Mouse (Mus musculus): ENCODE data around the gene Zbtb38. TPM values are rescaled to one million over a fixed set of nuclear protein-coding genes. Genes with fewer than 3 reads are reported as not detected.
A peak's percentile ranks its signal among the peaks of the same experiment; 100 is the strongest.

The Zbtb38 gene
- polyA plus RNA-seq, 1 experiment from 2014 or later, result 38.5 TPM

GRCm38 (mm10) chr9:96738563-96739355, 13.9 kb downstream of the Zbtb38 start:
- 84% methylated on average over 13 of the region's 13 CpGs for WGBS
- no peak overlapping the region for H3K27ac ChIP-seq (replicated peaks)
- H3K36me3 ChIP-seq, result no peaks in the 10 kb centered on the region
- H3K4me3 ChIP-seq, result no peak overlapping the region
- peaks cover 32% of the 10 kb centered on the region for H3K4me1 ChIP-seq (replicated peaks)
- no peaks in the 10 kb centered on the region for H3K9me3 ChIP-seq
- no peak overlapping the region for H3K4me2 ChIP-seq
- ATAC-seq (ENCODE audit: low read depth), result no peak
- H3K27me3 ChIP-seq, result no peaks in the 10 kb centered on the region
- no peak overlapping the region for H3K9ac ChIP-seq

DNA sequence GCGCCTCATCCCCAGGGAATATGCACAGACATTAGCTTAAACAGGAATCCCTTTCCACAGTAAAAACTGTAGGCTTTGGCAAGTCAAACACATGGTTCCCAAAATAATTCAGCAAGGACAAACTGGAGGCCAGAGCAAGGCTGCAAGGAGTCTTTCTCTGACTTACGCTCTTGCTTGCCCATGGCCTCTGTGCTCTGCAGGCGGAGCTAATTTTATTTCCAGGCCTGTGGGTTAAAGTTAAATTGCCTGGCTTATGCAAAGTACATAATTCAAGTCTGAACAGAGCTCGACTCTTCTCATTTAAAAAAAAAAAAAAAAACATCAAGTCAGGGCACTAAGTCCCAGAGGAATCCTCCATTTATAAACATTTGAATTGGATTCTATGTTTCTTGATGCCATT, 16.7 kb downstream of the Zbtb38 start:
- H3K27me3 ChIP-seq, result no peaks in the 10 kb centered on the region
- no peak for ATAC-seq (ENCODE audit: low read depth)
- peak overlapping the region; percentile 76 for H3K27ac ChIP-seq (replicated peaks)
- H3K4me2 ChIP-seq, result no peak overlapping the region
- no peaks in the 10 kb centered on the region for H3K9me3 ChIP-seq
- no peak overlapping the region for H3K9ac ChIP-seq
- peaks cover 29% of the 10 kb centered on the region for H3K4me1 ChIP-seq (replicated peaks)
- no peaks in the 10 kb centered on the region for H3K36me3 ChIP-seq
- 29% methylated on average over 4 of the region's 4 CpGs for WGBS
- H3K4me3 ChIP-seq, result no peak overlapping the region

GRCm38 (mm10) chr9:96733425-96733717, 19.3 kb downstream of the Zbtb38 start:
- peak overlapping the region; percentile 98 for H3K27ac ChIP-seq (replicated peaks)
- peak overlapping the region; percentile 60 for H3K4me2 ChIP-seq
- H3K9me3 ChIP-seq, result no peaks in the 10 kb centered on the region
- no peaks in the 10 kb centered on the region for H3K27me3 ChIP-seq
- peaks cover 44% of the 10 kb centered on the region for H3K4me1 ChIP-seq (replicated peaks)
- WGBS, result 84% methylated on average over 4 of the region's 4 CpGs
- H3K4me3 ChIP-seq, result peak overlapping the region; percentile 43
- ATAC-seq (ENCODE audit: low read depth), result no peak
- H3K9ac ChIP-seq, result peak overlapping the region; percentile 81
- no peaks in the 10 kb centered on the region for H3K36me3 ChIP-seq

DNA sequence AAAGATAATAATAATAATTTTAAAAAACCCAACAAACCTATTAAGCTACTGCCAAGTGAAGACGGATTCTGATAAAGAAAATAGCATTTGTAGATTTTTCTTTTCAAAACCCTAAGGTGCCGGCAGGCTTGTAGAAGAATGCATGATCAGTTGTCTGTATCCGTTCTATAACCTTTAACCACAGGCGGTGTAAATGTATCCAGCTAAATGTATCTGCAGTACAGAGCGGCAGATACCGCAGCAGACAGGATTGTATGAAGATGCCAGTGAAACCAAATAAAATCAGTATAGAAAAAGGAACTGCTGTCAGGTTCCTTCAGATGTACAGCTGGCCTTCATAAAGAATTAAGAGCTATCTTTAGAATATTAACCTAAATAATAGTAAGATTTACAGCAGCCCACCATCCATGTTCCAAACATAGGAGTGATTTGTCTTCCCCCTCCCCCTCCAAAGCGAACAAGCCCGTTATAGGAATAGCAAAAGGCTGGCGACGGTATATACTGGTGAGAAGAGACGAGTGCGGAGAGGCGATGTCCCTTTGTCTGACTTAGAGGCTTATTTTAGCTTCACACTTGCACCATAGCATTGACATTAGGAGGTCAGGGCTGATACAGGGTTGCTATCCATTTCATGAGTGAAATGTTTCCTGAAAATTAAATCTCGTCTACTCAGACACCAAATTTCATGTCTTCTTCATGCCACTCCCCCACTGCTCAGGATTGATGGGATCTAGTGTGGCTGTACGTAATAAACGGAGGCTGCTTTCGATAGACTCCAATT, 19.8 kb downstream of the Zbtb38 start:
- H3K27me3 ChIP-seq, result no peaks in the 10 kb centered on the region
- no peaks in the 10 kb centered on the region for H3K36me3 ChIP-seq
- H3K4me3 ChIP-seq, result peak overlapping the region; percentile 43
- no peaks in the 10 kb centered on the region for H3K9me3 ChIP-seq
- peak overlapping the region; percentile 98 for H3K27ac ChIP-seq (replicated peaks)
- H3K9ac ChIP-seq, result peak overlapping the region; percentile 81
- H3K4me1 ChIP-seq (replicated peaks), result peaks cover 50% of the 10 kb centered on the region
- peak overlapping the region; percentile 60 for H3K4me2 ChIP-seq
- peak; percentile 58 for ATAC-seq (ENCODE audit: low read depth)
- 47% methylated on average over 17 of the region's 17 CpGs for WGBS

DNA sequence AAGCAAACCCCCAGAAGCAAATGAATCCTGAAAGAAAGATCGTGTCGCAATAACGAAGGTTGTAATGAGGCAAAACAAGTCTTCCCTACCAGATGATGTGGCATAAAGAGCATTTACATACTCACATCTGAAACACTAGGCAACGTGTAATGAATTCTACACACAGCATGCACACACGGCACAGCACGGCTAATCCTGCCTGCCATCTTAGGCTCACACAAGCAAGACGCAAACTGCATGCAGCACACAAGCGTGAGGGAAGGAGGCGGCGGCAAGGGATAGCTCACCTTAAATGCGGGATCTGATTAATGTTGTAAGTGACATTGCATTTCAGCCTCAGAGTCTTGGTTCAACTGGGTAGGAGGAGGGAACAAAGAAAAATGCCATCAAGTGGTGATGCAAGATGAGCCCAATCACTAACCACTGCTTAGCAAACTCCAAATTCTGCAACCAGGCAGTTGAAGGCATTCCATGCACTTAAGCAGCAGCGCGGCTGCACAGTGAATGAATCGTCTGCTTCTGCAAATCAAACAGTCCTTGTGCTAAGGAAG, 20.6 kb downstream of the Zbtb38 start:
- WGBS, result 33% methylated on average over 14 of the region's 14 CpGs
- Histone ChIP-seq H3K4me2 (peak overlapping the region; percentile 60), H3K36me3 (no peaks in the 10 kb centered on the region), H3K9ac (peak overlapping the region; percentile 81), H3K27me3 (no peaks in the 10 kb centered on the region), H3K9me3 (no peaks in the 10 kb centered on the region), H3K4me3 (peak overlapping the region; percentile 43), H3K27ac (replicated peaks) (peak overlapping the region; percentile 98), H3K4me1 (replicated peaks) (peaks cover 58% of the 10 kb centered on the region)
- ATAC-seq (ENCODE audit: low read depth), result peak; percentile 79

- no peak for ATAC-seq (ENCODE audit: low read depth)
- Histone ChIP-seq H3K36me3 (no peaks in the 10 kb centered on the region), H3K9ac (peak overlapping the region; percentile 81), H3K4me1 (replicated peaks) (peaks cover 65% of the 10 kb centered on the region), H3K9me3 (no peaks in the 10 kb centered on the region), H3K27ac (replicated peaks) (peak overlapping the region; percentile 98), H3K4me2 (peak overlapping the region; percentile 60), H3K4me3 (peak overlapping the region; percentile 43), H3K27me3 (no peaks in the 10 kb centered on the region)
- 68% methylated on average over 19 of the region's 19 CpGs for WGBS
Observed at GRCm38 (mm10) chr9:96731039-96731895, 21.4 kb downstream of the Zbtb38 start.

DNA sequence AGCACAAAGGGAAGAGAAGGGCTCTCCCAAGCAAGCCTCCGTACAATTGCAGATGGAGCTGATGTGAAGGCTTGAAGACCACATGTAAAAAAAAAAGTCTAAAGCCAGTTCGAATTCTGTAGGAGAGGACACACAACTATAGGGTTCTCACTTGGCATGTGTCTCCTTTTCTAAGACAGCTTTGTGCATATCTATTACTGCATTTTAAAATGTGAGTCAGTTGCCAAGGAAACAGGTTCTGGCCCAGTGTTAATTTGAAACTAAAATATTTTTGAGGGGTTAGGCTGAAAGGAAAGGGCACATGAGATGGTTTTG, 22.4 kb downstream of the Zbtb38 start:
- Histone ChIP-seq H3K4me1 (replicated peaks) (peaks cover 66% of the 10 kb centered on the region), H3K27me3 (no peaks in the 10 kb centered on the region), H3K27ac (replicated peaks) (peak overlapping the region; percentile 91), H3K4me3 (peak overlapping the region; percentile 43), H3K9ac (peak overlapping the region; percentile 81), H3K9me3 (no peaks in the 10 kb centered on the region), H3K4me2 (peak overlapping the region; percentile 60), H3K36me3 (no peaks in the 10 kb centered on the region)
- no peak for ATAC-seq (ENCODE audit: low read depth)
- 81% methylated on average over 2 of the region's 2 CpGs for WGBS

DNA sequence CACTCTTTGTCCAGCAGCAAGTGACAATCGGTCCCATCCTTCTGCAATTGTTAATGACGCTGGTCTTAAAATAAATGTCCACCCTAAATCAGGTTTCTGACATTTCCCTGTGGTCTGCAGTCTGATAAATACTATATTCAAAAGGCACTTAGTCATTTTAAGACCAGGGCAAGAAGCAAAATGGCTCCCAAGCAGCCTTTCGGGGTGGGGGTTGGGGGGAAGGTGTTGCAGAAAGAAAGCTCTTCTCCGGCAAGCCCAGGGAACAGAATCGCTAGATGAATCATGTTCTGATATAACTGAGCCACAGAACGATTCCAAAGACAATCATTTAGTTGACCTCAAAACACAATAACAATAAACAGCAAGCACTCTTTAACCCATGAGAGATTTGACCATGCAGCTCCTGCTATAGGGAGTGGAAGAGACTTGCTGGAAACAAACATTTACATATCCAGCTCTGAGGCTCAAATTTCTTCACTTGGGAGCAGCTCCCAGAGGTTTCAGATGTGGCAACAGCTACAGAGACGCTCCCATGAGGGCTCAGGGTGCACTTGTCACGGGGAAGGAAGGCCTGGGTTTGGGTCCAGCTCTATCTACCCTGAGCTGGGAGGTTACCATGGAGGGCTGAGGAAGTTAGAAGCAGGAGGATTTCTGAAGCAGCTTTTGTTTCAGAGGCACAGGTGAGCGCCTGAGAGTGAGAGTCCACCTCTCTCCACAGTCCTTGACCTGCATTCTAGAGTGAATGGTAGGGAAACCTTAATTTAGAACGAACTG, 22.9 kb downstream of the Zbtb38 start:
- Histone ChIP-seq H3K27me3 (no peaks in the 10 kb centered on the region), H3K4me2 (peak overlapping the region; percentile 60), H3K4me1 (replicated peaks) (peaks cover 65% of the 10 kb centered on the region), H3K27ac (replicated peaks) (peak overlapping the region; percentile 91), H3K9ac (peak overlapping the region; percentile 81), H3K36me3 (no peaks in the 10 kb centered on the region), H3K4me3 (peak overlapping the region; percentile 43), H3K9me3 (no peaks in the 10 kb centered on the region)
- no peak for ATAC-seq (ENCODE audit: low read depth)
- WGBS, result 60% methylated on average over 10 of the region's 10 CpGs

DNA sequence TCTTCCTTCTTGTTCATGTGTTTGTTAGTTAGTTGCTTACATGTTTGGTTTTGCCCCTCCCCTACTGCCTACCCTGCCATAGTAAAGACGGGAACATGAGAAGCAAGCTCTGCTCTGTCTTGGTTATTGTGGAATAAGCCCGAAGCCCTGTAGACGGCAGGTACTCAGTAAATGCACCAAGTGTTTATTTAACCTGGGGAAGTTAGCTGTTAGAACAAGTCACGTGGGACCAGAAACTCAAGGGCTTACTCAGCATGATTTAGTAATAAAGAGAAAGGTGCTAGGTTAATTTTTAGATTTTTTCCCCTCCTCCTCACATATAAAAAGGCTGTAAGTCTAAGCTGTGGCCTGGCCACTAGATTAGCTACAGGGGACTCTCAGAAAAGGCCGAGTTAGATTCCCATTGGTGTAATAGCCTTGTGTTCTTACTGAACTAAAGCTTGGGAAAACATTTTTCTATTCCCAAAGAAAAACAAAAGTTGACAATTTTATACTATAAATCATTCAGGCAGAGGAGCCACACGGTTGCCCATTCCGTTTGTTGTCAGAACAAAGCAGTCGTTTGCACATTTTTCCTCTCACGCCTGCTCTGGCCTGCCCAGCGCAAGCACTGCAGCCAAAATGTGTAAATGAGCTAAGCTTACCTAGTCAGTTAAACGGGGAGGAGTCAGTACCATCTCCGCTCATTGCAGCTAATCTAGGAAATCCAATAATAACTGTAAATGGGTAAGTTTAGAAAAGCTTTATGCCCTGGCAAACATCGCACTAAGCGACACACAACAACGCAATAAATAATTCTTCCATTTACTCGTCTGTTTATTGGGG, 24.1 kb downstream of the Zbtb38 start:
- H3K9ac ChIP-seq, result peak overlapping the region; percentile 81
- no peaks in the 10 kb centered on the region for H3K36me3 ChIP-seq
- ATAC-seq (ENCODE audit: low read depth), result no peak
- H3K27me3 ChIP-seq, result no peaks in the 10 kb centered on the region
- H3K27ac ChIP-seq (replicated peaks), result peak overlapping the region; percentile 91
- peak overlapping the region; percentile 43 for H3K4me3 ChIP-seq
- WGBS, result 47% methylated on average over 16 of the region's 16 CpGs
- H3K9me3 ChIP-seq, result no peaks in the 10 kb centered on the region
- H3K4me1 ChIP-seq (replicated peaks), result peaks cover 59% of the 10 kb centered on the region
- H3K4me2 ChIP-seq, result peak overlapping the region; percentile 60

DNA sequence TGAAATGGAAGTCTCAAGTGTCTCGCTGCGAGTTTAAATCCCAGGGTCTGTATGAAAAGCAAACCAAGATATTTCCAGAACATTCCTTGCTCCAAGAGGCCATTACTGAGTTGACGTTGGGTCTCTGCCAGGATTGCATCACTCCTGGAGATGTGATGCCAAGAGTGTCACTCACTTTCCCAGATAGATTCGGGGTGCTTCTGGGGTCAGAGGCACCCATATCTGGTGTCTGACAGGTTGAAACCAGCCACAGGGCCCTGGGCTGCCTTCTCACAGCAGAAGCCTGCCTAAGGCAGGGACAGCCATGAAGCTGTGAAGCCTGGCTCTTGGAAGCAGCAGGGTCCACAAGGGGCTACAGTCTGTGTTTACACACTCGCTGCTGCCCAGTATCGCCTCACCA, 24.9 kb downstream of the Zbtb38 start:
- no peaks in the 10 kb centered on the region for H3K9me3 ChIP-seq
- no peak overlapping the region for H3K4me3 ChIP-seq
- no peak for ATAC-seq (ENCODE audit: low read depth)
- peak overlapping the region; percentile 91 for H3K27ac ChIP-seq (replicated peaks)
- 89% methylated on average over 6 of the region's 6 CpGs for WGBS
- H3K4me2 ChIP-seq, result peak overlapping the region; percentile 60
- peaks cover 59% of the 10 kb centered on the region for H3K4me1 ChIP-seq (replicated peaks)
- H3K36me3 ChIP-seq, result no peaks in the 10 kb centered on the region
- H3K9ac ChIP-seq, result peak overlapping the region; percentile 81
- no peaks in the 10 kb centered on the region for H3K27me3 ChIP-seq

Measured in neural tube, embryonic 13.5 days (tissue).